Mouse (Mus musculus): ENCODE results near the gene Tspan11. TPM values are rescaled to one million over a fixed set of nuclear protein-coding genes. Genes with fewer than 3 reads are reported as not detected.

Gene Tspan11
- total and polyA plus RNA-seq, 2 experiments from 2014 or later, result 2.3 to 2.5 TPM

GRCm38 (mm10) chr6:127999118-127999517 lies 111.7 kb downstream of the Tspan11 start:
- ATAC-seq (ENCODE audit: insufficient read depth, low read depth) (no peak), DNase-seq (ENCODE audit: low spot score) (no peak)
- Histone ChIP-seq H3K27me3 (ENCODE audit: control insufficient read depth, insufficient read depth, low read length) (no peaks in the 10 kb centered on the region), H3K9me3 (replicated peaks; ENCODE audit: control insufficient read depth, low read length) (no peaks in the 10 kb centered on the region), H3K4me2 (ENCODE audit: low read depth, low read length) (no peak overlapping the region), H3K9ac (replicated peaks; ENCODE audit: low read depth, low read length) (no peak overlapping the region), H3K36me3 (replicated peaks; ENCODE audit: control insufficient read depth, insufficient read depth, low read length) (0 out of 2 replicates have a peak, but pooled peaks cover 9% of the 10 kb centered on the region), H3K4me3 (ENCODE audit: low read depth, low read length) (no peak overlapping the region), H3K27ac (ENCODE audit: low read depth) (no peak overlapping the region), H3K4me1 (ENCODE audit: control insufficient read depth, insufficient read depth) (peaks cover 17% of the 10 kb centered on the region)
- TF ChIP-seq CTCF (IDR thresholded peaks at IDR 0.05; ENCODE audit: low read depth), result no peak
- TF ChIP-seq EP300 (IDR thresholded peaks at IDR 0.05; ENCODE audit: low read depth), result no peak
- 65% methylated on average over 2 of the region's 2 CpGs for WGBS

- Histone ChIP-seq H3K4me1 (ENCODE audit: control insufficient read depth, insufficient read depth) (peaks cover 25% of the 10 kb centered on the region), H3K4me3 (ENCODE audit: low read depth, low read length) (no peak overlapping the region), H3K9me3 (replicated peaks; ENCODE audit: control insufficient read depth, low read length) (no peaks in the 10 kb centered on the region), H3K4me2 (ENCODE audit: low read depth, low read length) (no peak overlapping the region), H3K27me3 (ENCODE audit: control insufficient read depth, insufficient read depth, low read length) (no peaks in the 10 kb centered on the region), H3K9ac (replicated peaks; ENCODE audit: low read depth, low read length) (no peak overlapping the region), H3K27ac (ENCODE audit: low read depth) (no peak overlapping the region), H3K36me3 (replicated peaks; ENCODE audit: control insufficient read depth, insufficient read depth, low read length) (0 out of 2 replicates have a peak, but pooled peaks cover 9% of the 10 kb centered on the region)
- no peak for DNase-seq (ENCODE audit: low spot score)
- ATAC-seq (ENCODE audit: insufficient read depth, low read depth), result no peak
- TF ChIP-seq CTCF (IDR thresholded peaks at IDR 0.05; ENCODE audit: low read depth), result no peak
- no peak for TF ChIP-seq EP300 (IDR thresholded peaks at IDR 0.05; ENCODE audit: low read depth)
- WGBS, result 74% methylated on average over 3 of the region's 3 CpGs
Measured at GRCm38 (mm10) chr6:128000777-128001176, 113.4 kb downstream of the Tspan11 start.

DNA sequence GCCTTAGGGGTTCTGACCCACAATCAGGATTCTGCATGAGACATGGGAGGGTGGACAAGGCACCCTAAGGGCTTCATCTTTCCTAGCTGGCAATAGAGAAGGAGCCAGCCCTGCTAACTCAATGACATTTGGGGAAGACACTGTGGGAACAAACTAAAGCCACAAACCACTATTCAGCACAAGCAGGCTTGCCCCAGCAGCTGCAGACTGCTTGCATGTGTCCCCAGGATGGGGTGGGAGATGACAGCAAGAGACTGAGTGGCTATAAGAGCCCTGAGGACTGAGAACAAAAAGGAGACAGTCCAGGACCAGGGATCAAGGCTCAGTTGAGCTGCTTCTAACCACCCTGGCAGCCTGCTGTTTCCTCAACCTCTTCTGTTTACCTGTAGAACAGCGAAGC lies 114.2 kb downstream of the Tspan11 start:
- 95% methylated on average over 1 of the region's 1 CpGs for WGBS

DNA sequence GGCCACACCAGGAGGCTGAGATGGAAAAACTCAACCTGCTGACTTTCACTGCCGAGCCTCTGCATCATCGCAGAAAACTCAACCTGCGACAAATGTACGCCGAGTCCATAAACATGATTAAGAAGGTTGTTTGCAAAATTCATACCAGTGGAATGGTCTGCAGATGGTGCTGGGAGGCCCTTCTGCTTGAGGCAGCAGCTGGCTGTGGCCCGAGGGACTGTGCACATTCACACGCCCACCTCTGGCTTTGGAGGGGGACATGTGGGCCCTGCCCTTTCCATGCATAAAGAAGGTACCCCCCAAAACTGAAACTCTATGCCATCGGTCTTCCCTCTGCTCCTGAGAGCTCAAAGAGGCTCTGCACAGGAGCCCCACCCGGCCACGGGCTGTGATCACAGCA lies 114.7 kb downstream of the Tspan11 start:
- no peak for DNase-seq (ENCODE audit: low spot score)
- no peak for TF ChIP-seq EP300 (IDR thresholded peaks at IDR 0.05; ENCODE audit: low read depth)
- H3K4me3 ChIP-seq (ENCODE audit: low read depth, low read length), result no peak overlapping the region
- 0 out of 2 replicates have a peak, but pooled peaks cover 9% of the 10 kb centered on the region for H3K36me3 ChIP-seq (replicated peaks; ENCODE audit: control insufficient read depth, insufficient read depth, low read length)
- ATAC-seq (ENCODE audit: insufficient read depth, low read depth), result no peak
- 0 out of 2 replicates have a peak overlapping the region, but pooled peaks have one; percentile 3 for H3K27ac ChIP-seq (ENCODE audit: low read depth)
- no peak overlapping the region for H3K9ac ChIP-seq (replicated peaks; ENCODE audit: low read depth, low read length)
- 78% methylated on average over 10 of the region's 10 CpGs for WGBS
- no peak overlapping the region for H3K4me2 ChIP-seq (ENCODE audit: low read depth, low read length)
- H3K4me1 ChIP-seq (ENCODE audit: control insufficient read depth, insufficient read depth), result peaks cover 34% of the 10 kb centered on the region
- no peaks in the 10 kb centered on the region for H3K27me3 ChIP-seq (ENCODE audit: control insufficient read depth, insufficient read depth, low read length)
- no peaks in the 10 kb centered on the region for H3K9me3 ChIP-seq (replicated peaks; ENCODE audit: control insufficient read depth, low read length)

More for the DNA sequence above, 114.2 kb downstream of the Tspan11 start:
- H3K36me3 ChIP-seq (replicated peaks; ENCODE audit: control insufficient read depth, insufficient read depth, low read length), result 0 out of 2 replicates have a peak, but pooled peaks cover 9% of the 10 kb centered on the region
- DNase-seq (ENCODE audit: low spot score) (no peak), ATAC-seq (ENCODE audit: insufficient read depth, low read depth) (no peak)
- no peaks in the 10 kb centered on the region for H3K27me3 ChIP-seq (ENCODE audit: control insufficient read depth, insufficient read depth, low read length)
- H3K4me3 ChIP-seq (ENCODE audit: low read depth, low read length), result no peak overlapping the region
- no peak overlapping the region for H3K4me2 ChIP-seq (ENCODE audit: low read depth, low read length)
- no peaks in the 10 kb centered on the region for H3K9me3 ChIP-seq (replicated peaks; ENCODE audit: control insufficient read depth, low read length)
- peaks cover 33% of the 10 kb centered on the region for H3K4me1 ChIP-seq (ENCODE audit: control insufficient read depth, insufficient read depth)
- TF ChIP-seq CTCF (IDR thresholded peaks at IDR 0.05; ENCODE audit: low read depth) (no peak), EP300 (IDR thresholded peaks at IDR 0.05; ENCODE audit: low read depth) (no peak)
- no peak overlapping the region for H3K9ac ChIP-seq (replicated peaks; ENCODE audit: low read depth, low read length)
- no peak overlapping the region for H3K27ac ChIP-seq (ENCODE audit: low read depth)

DNA sequence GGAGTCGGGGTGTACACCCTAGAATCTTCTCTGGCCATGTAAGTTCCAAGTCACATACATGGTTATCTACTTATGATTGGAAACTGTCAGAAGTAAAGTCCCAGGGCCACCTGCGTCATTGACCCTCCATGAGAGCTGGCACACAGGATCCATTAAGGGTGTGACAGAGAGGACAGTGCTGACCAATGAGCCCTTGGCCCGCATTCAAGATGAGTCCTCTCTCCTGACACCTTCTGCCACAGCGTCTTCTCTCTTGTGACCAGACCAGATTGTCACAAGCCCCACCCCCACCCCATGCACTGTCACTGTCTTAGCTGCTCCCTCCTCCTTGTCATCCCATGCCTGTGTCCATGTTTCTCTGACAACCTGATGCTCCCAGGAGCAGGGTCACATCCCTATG lies 115.3 kb downstream of the Tspan11 start:
- Histone ChIP-seq H3K4me1 (ENCODE audit: control insufficient read depth, insufficient read depth) (peaks cover 39% of the 10 kb centered on the region), H3K27me3 (ENCODE audit: control insufficient read depth, insufficient read depth, low read length) (no peaks in the 10 kb centered on the region), H3K4me2 (ENCODE audit: low read depth, low read length) (no peak overlapping the region), H3K27ac (ENCODE audit: low read depth) (0 out of 2 replicates have a peak overlapping the region, but pooled peaks have one; percentile 3), H3K9me3 (replicated peaks; ENCODE audit: control insufficient read depth, low read length) (no peaks in the 10 kb centered on the region), H3K9ac (replicated peaks; ENCODE audit: low read depth, low read length) (no peak overlapping the region), H3K4me3 (ENCODE audit: low read depth, low read length) (no peak overlapping the region), H3K36me3 (replicated peaks; ENCODE audit: control insufficient read depth, insufficient read depth, low read length) (0 out of 2 replicates have a peak, but pooled peaks cover 8% of the 10 kb centered on the region)
- WGBS, result 70% methylated on average over 4 of the region's 4 CpGs
- no peak for TF ChIP-seq CTCF (IDR thresholded peaks at IDR 0.05; ENCODE audit: low read depth)
- TF ChIP-seq EP300 (IDR thresholded peaks at IDR 0.05; ENCODE audit: low read depth), result no peak
- DNase-seq (ENCODE audit: low spot score) (no peak), ATAC-seq (ENCODE audit: insufficient read depth, low read depth) (no peak)

- Histone ChIP-seq H3K4me2 (ENCODE audit: low read depth, low read length) (no peak overlapping the region), H3K4me1 (ENCODE audit: control insufficient read depth, insufficient read depth) (peaks cover 48% of the 10 kb centered on the region), H3K27ac (ENCODE audit: low read depth) (peak overlapping the region; percentile 9), H3K27me3 (ENCODE audit: control insufficient read depth, insufficient read depth, low read length) (no peaks in the 10 kb centered on the region), H3K9ac (replicated peaks; ENCODE audit: low read depth, low read length) (no peak overlapping the region), H3K4me3 (ENCODE audit: low read depth, low read length) (no peak overlapping the region), H3K36me3 (replicated peaks; ENCODE audit: control insufficient read depth, insufficient read depth, low read length) (no peaks in the 10 kb centered on the region), H3K9me3 (replicated peaks; ENCODE audit: control insufficient read depth, low read length) (no peaks in the 10 kb centered on the region)
- TF ChIP-seq CTCF (IDR thresholded peaks at IDR 0.05; ENCODE audit: low read depth) (no peak), EP300 (IDR thresholded peaks at IDR 0.05; ENCODE audit: low read depth) (no peak)
- ATAC-seq (ENCODE audit: insufficient read depth, low read depth) (no peak), DNase-seq (ENCODE audit: low spot score) (no peak)
- 48% methylated on average over 5 of the region's 5 CpGs for WGBS
Measured at GRCm38 (mm10) chr6:128003542-128003941, 116.2 kb downstream of the Tspan11 start.

Other genes starting within 250 kb of the Tspan11 start
- gene Prmt8, start 118.1 kb upstream of the Tspan11 start, total RNA-seq (2014; rRNA removed; ENCODE audit: low replicate concordance), result 0.08 TPM in 1 of 2 replicates, not detected in the other
- not detected in 2 replicates for gene Prmt8, start 118.1 kb upstream of the Tspan11 start, polyA plus RNA-seq (2015; fragmentation: Nextera tagmentation; extraction: Ambion mirVana)